Mouse (Mus musculus): ENCODE results near the gene Apopt1. TPM values are rescaled to one million over a fixed set of nuclear protein-coding genes. Genes with fewer than 3 reads are reported as not detected.
"Not testable (repeated sequence)": the region's sequence is repeated elsewhere in the genome, so short reads cannot be mapped to it uniquely, and the experiment has no call there.

Apopt1 gene
- polyA plus RNA-seq, 1 experiment from 2014 or later: 69.6 TPM

DNA sequence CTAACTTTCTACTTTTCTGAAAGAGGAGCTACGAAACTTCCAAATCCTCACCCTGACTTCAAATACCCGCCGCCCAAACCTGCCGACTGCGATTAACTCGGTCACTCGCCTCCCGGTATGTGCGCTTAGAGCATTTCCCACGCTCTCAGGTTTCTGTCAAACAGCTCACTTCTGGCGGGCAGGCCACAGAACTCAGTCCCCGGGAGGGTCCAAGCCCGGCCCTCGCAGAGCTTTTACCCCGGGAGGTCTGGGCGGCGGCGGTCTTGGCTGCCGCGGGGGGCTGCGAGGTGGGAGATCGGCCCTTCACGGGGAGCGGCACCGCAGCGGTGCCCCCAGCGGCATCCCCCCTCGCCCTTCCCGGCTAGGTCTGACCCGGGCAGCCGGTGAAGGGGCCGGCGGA, 585 bp upstream of the Apopt1 start:
- Histone ChIP-seq H3K4me3 (ENCODE audit: low read depth, low read length) (peak overlapping the region; percentile 90), H3K9ac (replicated peaks; ENCODE audit: low read depth, low read length) (peak overlapping the region; percentile 92), H3K27me3 (ENCODE audit: control insufficient read depth, insufficient read depth, low read length) (no peaks in the 10 kb centered on the region), H3K9me3 (ENCODE audit: control insufficient read depth, low read length) (no peaks in the 10 kb centered on the region), H3K4me2 (ENCODE audit: low read depth, low read length) (peak overlapping the region; percentile 97), H3K36me3 (ENCODE audit: control insufficient read depth, insufficient read depth, low read length) (peaks cover 23% of the 10 kb centered on the region), H3K4me1 (ENCODE audit: control insufficient read depth, insufficient read depth, low read length) (peaks cover 12% of the 10 kb centered on the region; the same call in 1 of the 2 replicates), H3K27ac (ENCODE audit: low read depth, low read length) (peak overlapping the region; percentile 85)
- ATAC-seq (ENCODE audit: low read depth): peak; percentile 19
- under 1% methylated on average over 29 of the region's 33 CpGs for WGBS

DNA sequence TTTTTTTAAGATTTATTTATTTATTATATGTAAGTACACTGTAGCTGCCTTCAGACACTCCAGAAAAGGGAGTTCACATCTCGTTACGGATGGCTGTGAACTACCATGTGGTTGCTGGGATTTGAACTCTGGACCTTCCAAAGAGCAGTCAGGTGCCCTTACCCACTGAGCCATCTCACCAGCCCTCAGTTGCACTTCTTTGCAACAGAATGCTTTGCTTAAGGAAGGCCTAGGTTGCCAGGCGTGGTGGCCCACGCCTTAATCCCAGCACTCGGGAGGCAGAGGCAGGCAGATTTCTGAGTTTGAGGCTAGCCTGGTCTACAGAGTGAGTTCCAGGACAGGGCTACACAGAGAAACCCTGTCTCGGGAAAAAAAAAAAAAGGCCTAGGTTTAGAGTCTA, 819 bp downstream of the Apopt1 start:
- H3K27ac ChIP-seq (ENCODE audit: low read depth, low read length); H3K9ac ChIP-seq (replicated peaks; ENCODE audit: low read depth, low read length); H3K27me3 ChIP-seq (ENCODE audit: control insufficient read depth, insufficient read depth, low read length); ATAC-seq (ENCODE audit: low read depth); H3K9me3 ChIP-seq (ENCODE audit: control insufficient read depth, low read length): not testable (repeated sequence)
- peak overlapping the region; percentile 90 for H3K4me3 ChIP-seq (ENCODE audit: low read depth, low read length)
- H3K36me3 ChIP-seq (ENCODE audit: control insufficient read depth, insufficient read depth, low read length): peaks cover 19% of the 10 kb centered on the region
- WGBS: 85% methylated on average over 6 of the region's 6 CpGs
- H3K4me2 ChIP-seq (ENCODE audit: low read depth, low read length): peak overlapping the region; percentile 97
- H3K4me1 ChIP-seq (ENCODE audit: control insufficient read depth, insufficient read depth, low read length): peaks cover 12% of the 10 kb centered on the region; the same call in 1 of the 2 replicates

DNA sequence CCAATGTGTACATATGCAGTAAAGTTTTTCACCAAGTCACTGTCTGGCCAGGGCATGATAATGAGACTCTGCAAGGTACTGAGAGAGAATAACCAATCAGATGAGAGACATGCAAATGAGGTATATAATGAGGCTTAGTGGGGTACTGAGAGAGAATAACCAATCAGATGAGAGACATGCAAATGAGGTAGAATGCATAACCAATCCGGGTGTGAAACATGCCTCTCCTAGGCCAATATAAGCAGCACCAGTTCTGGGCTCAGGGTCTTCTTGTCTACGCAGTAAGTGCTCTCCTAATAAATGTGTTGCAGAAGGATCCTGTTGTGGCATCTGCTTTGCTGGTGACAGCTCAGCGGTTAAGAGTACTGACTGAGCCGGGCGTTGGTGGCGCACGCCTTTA, 3.4 kb downstream of the Apopt1 start:
- Histone ChIP-seq H3K9me3 (ENCODE audit: control insufficient read depth, low read length) (no peaks in the 10 kb centered on the region), H3K4me2 (ENCODE audit: low read depth, low read length) (no peak overlapping the region), H3K27me3 (ENCODE audit: control insufficient read depth, insufficient read depth, low read length) (no peaks in the 10 kb centered on the region), H3K4me3 (ENCODE audit: low read depth, low read length) (no peak overlapping the region), H3K36me3 (ENCODE audit: control insufficient read depth, insufficient read depth, low read length) (no peaks in the 10 kb centered on the region), H3K27ac (ENCODE audit: low read depth, low read length) (no peak overlapping the region), H3K4me1 (ENCODE audit: control insufficient read depth, insufficient read depth, low read length) (peaks cover 12% of the 10 kb centered on the region; the same call in 1 of the 2 replicates), H3K9ac (replicated peaks; ENCODE audit: low read depth, low read length) (no peak overlapping the region)
- WGBS: 94% methylated on average over 7 of the region's 7 CpGs
- ATAC-seq (ENCODE audit: low read depth): no peak

DNA sequence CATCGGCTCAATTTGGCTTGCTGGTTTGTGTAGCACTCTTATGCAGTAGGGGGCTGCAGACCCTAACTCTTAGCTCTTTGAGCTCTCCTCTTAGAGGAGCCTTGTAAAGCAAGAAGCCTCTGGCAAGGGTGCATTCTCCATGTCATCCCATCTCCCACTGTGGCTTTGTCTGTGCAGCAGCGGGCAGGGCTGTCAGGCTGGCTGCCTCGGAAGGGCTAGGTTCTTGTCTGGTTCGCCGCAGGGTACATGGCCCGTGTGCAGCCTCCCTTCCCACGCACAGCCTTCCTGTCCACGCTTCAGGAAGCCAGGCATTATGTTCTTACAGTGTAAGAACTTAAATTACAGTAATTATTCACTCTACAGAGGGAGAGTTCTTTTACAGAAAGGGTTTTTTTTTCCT, 5.6 kb downstream of the Apopt1 start:
- Histone ChIP-seq H3K9me3 (ENCODE audit: control insufficient read depth, low read length) (no peaks in the 10 kb centered on the region), H3K4me1 (ENCODE audit: control insufficient read depth, insufficient read depth, low read length) (peaks cover 5% of the 10 kb centered on the region; the same call in 1 of the 2 replicates), H3K27ac (ENCODE audit: low read depth, low read length) (peak overlapping the region; percentile 55), H3K4me3 (ENCODE audit: low read depth, low read length) (no peak overlapping the region), H3K27me3 (ENCODE audit: control insufficient read depth, insufficient read depth, low read length) (no peaks in the 10 kb centered on the region), H3K36me3 (ENCODE audit: control insufficient read depth, insufficient read depth, low read length) (no peaks in the 10 kb centered on the region), H3K9ac (replicated peaks; ENCODE audit: low read depth, low read length) (0 out of 2 replicates have a peak overlapping the region, but pooled peaks have one; percentile 1), H3K4me2 (ENCODE audit: low read depth, low read length) (no peak overlapping the region)
- ATAC-seq (ENCODE audit: low read depth): no peak
- WGBS: 40% methylated on average over 8 of the region's 8 CpGs

DNA sequence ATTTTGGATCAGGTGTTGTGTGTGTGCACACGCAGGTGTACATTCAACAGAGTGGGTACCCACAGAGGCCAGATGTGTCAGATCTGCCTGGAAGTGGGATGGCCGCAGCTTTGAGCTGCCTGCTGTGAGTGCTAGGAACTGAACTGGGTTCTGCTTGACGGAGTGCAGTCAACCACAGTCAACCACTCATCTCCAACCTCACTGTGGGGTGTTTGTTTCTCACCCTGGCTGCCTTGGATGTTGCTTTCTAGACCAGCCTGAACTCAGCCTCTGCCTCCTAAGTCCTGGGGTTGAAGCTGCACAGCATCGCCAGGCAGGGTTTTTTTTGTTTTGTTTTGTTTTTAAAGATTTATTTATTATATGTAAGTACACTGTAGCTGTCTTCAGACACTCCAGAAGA, 7.2 kb downstream of the Apopt1 start:
- WGBS: 93% methylated on average over 4 of the region's 4 CpGs
- no peak for ATAC-seq (ENCODE audit: low read depth)

DNA sequence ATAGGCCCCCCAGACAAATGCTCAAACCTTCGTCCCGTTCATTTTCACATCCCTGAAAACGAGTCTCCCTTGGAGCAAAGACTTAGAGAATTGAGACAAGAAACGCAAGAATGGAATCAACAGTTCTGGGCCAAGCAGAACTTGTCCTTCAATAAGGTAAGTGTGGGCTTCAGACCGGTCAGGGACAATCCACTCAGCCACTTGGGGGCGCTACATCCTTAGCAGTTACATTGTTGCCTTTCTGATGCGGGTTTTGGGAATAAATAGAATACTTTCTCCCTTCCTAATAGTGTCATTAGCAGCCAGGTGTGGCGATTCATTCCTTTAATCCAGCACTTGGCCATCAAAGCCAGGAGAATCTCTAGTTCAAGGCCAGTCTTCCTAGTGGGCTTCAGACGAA, 9.6 kb downstream of the Apopt1 start:
- Histone ChIP-seq H3K27me3 (ENCODE audit: control insufficient read depth, insufficient read depth, low read length) (no peaks in the 10 kb centered on the region), H3K4me2 (ENCODE audit: low read depth, low read length) (no peak overlapping the region), H3K9ac (replicated peaks; ENCODE audit: low read depth, low read length) (no peak overlapping the region), H3K9me3 (ENCODE audit: control insufficient read depth, low read length) (no peaks in the 10 kb centered on the region), H3K4me3 (ENCODE audit: low read depth, low read length) (no peak overlapping the region), H3K4me1 (ENCODE audit: control insufficient read depth, insufficient read depth, low read length) (no peaks in the 10 kb centered on the region), H3K36me3 (ENCODE audit: control insufficient read depth, insufficient read depth, low read length) (peaks cover 7% of the 10 kb centered on the region), H3K27ac (ENCODE audit: low read depth, low read length) (no peak overlapping the region)
- 77% methylated on average over 9 of the region's 9 CpGs for WGBS
- no peak for ATAC-seq (ENCODE audit: low read depth)

More for the DNA sequence above, 7.2 kb downstream of the Apopt1 start:
- H3K9ac ChIP-seq (replicated peaks; ENCODE audit: low read depth, low read length): no peak overlapping the region
- no peak overlapping the region for H3K4me3 ChIP-seq (ENCODE audit: low read depth, low read length)
- H3K27me3 ChIP-seq (ENCODE audit: control insufficient read depth, insufficient read depth, low read length): no peaks in the 10 kb centered on the region
- no peaks in the 10 kb centered on the region for H3K9me3 ChIP-seq (ENCODE audit: control insufficient read depth, low read length)
- peaks cover 7% of the 10 kb centered on the region for H3K36me3 ChIP-seq (ENCODE audit: control insufficient read depth, insufficient read depth, low read length)
- no peaks in the 10 kb centered on the region for H3K4me1 ChIP-seq (ENCODE audit: control insufficient read depth, insufficient read depth, low read length)
- no peak overlapping the region for H3K27ac ChIP-seq (ENCODE audit: low read depth, low read length)
- no peak overlapping the region for H3K4me2 ChIP-seq (ENCODE audit: low read depth, low read length)

DNA sequence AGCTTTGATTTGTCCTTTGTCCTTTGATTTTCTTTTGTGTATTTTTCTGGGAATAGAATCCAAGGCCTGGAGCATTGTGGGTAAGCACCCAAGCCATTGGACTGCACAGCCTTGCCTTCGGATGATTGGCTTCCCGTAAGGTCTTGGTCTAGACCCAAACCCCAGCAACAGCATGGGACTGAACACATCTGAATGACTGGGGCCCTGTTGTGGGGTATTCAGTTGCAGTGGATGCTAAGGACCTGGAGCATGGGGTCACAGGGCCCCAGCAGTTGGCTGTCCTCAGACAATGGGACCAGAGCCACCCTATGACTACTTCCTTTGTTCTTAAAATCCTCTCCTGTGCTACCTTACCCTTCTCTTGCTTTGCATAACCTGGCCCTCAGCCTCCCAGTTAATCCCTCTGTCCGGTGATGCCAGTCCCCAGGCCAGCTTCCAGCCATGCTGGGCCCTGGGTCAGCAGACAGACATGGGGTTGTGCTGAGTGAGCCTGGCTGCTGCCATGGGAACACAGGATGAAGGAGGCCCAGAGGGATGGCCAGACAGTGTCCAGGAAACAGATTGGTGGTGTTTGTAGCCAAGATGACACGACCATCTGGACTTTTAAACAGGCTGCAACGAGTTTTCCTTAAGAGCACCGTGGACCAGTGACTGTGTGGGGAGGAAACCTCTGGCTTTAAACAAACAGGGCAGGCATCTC, 11.7 kb downstream of the Apopt1 start:
- Histone ChIP-seq H3K27ac (ENCODE audit: low read depth, low read length) (peak overlapping the region; percentile 22; the same call in 1 of the 2 replicates), H3K27me3 (ENCODE audit: control insufficient read depth, insufficient read depth, low read length) (no peaks in the 10 kb centered on the region), H3K9me3 (ENCODE audit: control insufficient read depth, low read length) (no peaks in the 10 kb centered on the region), H3K4me1 (ENCODE audit: control insufficient read depth, insufficient read depth, low read length) (no peaks in the 10 kb centered on the region), H3K4me2 (ENCODE audit: low read depth, low read length) (no peak overlapping the region), H3K9ac (replicated peaks; ENCODE audit: low read depth, low read length) (no peak overlapping the region), H3K36me3 (ENCODE audit: control insufficient read depth, insufficient read depth, low read length) (peaks cover 7% of the 10 kb centered on the region), H3K4me3 (ENCODE audit: low read depth, low read length) (no peak overlapping the region)
- ATAC-seq (ENCODE audit: low read depth): no peak
- 52% methylated on average over 6 of the region's 6 CpGs for WGBS

DNA sequence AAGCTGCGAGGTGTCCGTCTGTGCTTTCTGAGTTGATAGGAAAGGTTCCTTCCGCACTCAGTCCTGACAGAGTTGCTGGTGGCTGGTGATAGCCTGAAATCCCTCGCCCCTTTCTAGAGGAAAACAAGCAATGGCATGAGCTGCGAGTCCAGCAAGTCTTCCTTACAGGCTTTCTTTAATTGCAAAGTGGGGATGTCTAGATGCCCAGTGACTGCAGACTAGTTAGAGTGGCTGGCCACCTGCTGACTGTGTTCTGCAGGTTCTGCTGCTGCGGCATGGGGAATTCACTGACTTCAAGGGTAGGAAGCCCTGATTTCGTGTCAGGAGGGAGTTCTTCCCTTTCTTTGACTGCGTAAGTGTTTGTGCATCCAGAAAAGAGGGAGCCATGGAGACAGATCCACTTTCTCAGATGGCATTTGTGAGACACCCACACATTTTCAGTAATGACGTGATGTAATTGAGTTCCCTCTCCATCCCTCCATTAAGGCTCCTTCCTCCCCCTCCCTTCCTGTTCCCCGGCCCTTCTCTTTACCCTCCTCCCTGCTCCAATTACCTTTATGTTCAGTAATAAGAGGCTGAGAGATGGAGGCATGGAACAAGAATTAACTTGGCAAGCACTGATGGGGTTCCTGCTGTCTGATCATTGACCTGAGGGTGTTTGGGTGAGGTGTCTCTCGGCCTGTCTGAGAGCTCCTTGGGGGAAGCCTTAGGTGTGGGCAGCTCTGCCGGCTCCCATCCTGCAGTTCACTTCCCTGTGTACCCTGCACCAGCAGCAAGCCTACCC, 12.5 kb downstream of the Apopt1 start:
- Histone ChIP-seq H3K4me3 (ENCODE audit: low read depth, low read length) (no peak overlapping the region), H3K4me1 (ENCODE audit: control insufficient read depth, insufficient read depth, low read length) (no peaks in the 10 kb centered on the region), H3K27ac (ENCODE audit: low read depth, low read length) (peak overlapping the region; percentile 60), H3K36me3 (ENCODE audit: control insufficient read depth, insufficient read depth, low read length) (peaks cover 7% of the 10 kb centered on the region), H3K4me2 (ENCODE audit: low read depth, low read length) (no peak overlapping the region), H3K27me3 (ENCODE audit: control insufficient read depth, insufficient read depth, low read length) (no peaks in the 10 kb centered on the region), H3K9me3 (ENCODE audit: control insufficient read depth, low read length) (no peaks in the 10 kb centered on the region), H3K9ac (replicated peaks; ENCODE audit: low read depth, low read length) (no peak overlapping the region)
- WGBS: 75% methylated on average over 12 of the region's 12 CpGs
- ATAC-seq (ENCODE audit: low read depth): no peak

DNA sequence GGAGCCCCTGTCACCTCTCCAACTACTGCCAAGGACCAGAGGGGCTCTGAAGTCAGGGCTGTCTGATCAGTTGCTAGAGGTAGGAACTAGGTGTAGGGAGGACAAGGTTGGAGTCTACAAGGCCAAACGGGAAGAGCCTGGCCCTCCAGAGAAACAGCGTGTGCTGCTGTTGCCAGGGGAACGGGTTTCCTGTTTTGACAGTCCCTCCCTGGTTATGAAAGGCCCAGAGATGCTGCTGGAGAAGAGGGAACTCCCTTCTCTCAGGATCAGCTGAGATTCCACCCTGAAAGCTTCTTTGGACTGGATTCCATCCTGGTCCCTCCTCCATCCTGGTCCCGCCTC, 13.0 kb downstream of the Apopt1 start:
- Histone ChIP-seq H3K4me1 (ENCODE audit: control insufficient read depth, insufficient read depth, low read length) (no peaks in the 10 kb centered on the region), H3K9ac (replicated peaks; ENCODE audit: low read depth, low read length) (no peak overlapping the region), H3K9me3 (ENCODE audit: control insufficient read depth, low read length) (no peaks in the 10 kb centered on the region), H3K27me3 (ENCODE audit: control insufficient read depth, insufficient read depth, low read length) (no peaks in the 10 kb centered on the region), H3K4me3 (ENCODE audit: low read depth, low read length) (no peak overlapping the region), H3K4me2 (ENCODE audit: low read depth, low read length) (no peak overlapping the region), H3K36me3 (ENCODE audit: control insufficient read depth, insufficient read depth, low read length) (peaks cover 7% of the 10 kb centered on the region), H3K27ac (ENCODE audit: low read depth, low read length) (no peak overlapping the region)
- no peak for ATAC-seq (ENCODE audit: low read depth)
- WGBS: 81% methylated on average over 4 of the region's 4 CpGs
